In genomic region chr10:4389461-4390112, GRCm38 (mm10) we compare ENCODE assay signal across 8 mouse cellular contexts. TPM values are rescaled to one million over a fixed set of nuclear protein-coding genes. Genes with fewer than 3 reads are reported as not detected.
A peak's percentile ranks its signal among the peaks of the same experiment; 100 is the strongest.
DNase-seq lines count a peak whose midpoint lies in the region; ATAC-seq lines count a peak whose summit lies in the region.

No protein-coding gene starts in this region.

- H3K27ac ChIP-seq in limb, embryonic 15.5 days: no peak overlapping the region

- no peaks in the 10 kb centered on the region for H3K27me3 ChIP-seq in megakaryocyte, embryonic 14.5 days (replicated peaks)
- H3K27me3 ChIP-seq in limb, embryonic 15.5 days: no peaks in the 10 kb centered on the region

- 49% methylated on average over 5 of the region's 5 CpGs for WGBS in limb, embryonic 15.5 days

- peak; percentile 35 for DNase-seq in adrenal gland, postnatal 14 days
- DNase-seq in adrenal gland, postnatal 4 days (ENCODE audit: low spot score in 2 of 2): no peak
- DNase-seq in thymus, postnatal 4 days: no peak
- DNase-seq in left cerebral cortex, adult 8-10 months (ENCODE audit: low spot score in 2 of 2): no peak
- DNase-seq in frontal cortex, adult 2 months (ENCODE audit: extremely low spot score in 1 of 2, low spot score in 1 of 2): no peak

- peak overlapping the region; percentile 67 for H3K4me2 ChIP-seq in limb, embryonic 15.5 days

- no peaks in the 10 kb centered on the region for H3K9me3 ChIP-seq in megakaryocyte, embryonic 14.5 days
- H3K9me3 ChIP-seq in limb, embryonic 15.5 days: no peaks in the 10 kb centered on the region

- no peak for ATAC-seq in megakaryocyte, adult 5-6 weeks (ENCODE audit: poor library complexity, severe bottlenecking)
- no peak for ATAC-seq in limb, embryonic 15.5 days (ENCODE audit: insufficient number of reproducible peaks, low FRiP score, low TSS enrichment, low read depth)

- H3K36me3 ChIP-seq in megakaryocyte, embryonic 14.5 days (replicated peaks; ENCODE audit: low read length): peaks cover 44% of the 10 kb centered on the region
- peaks cover 15% of the 10 kb centered on the region for H3K36me3 ChIP-seq in limb, embryonic 15.5 days

- 0 out of 2 replicates have a peak overlapping the region, but pooled peaks have one; percentile 100 for H3K9ac ChIP-seq in limb, embryonic 15.5 days

- H3K4me1 ChIP-seq in megakaryocyte, embryonic 14.5 days: peaks cover 68% of the 10 kb centered on the region
- peaks cover 35% of the 10 kb centered on the region for H3K4me1 ChIP-seq in limb, embryonic 15.5 days

- peak overlapping the region; percentile 99 for H3K4me3 ChIP-seq in megakaryocyte, embryonic 14.5 days (replicated peaks)
- peak overlapping the region; percentile 96 for H3K4me3 ChIP-seq in limb, embryonic 15.5 days

RNA-seq across cellular contexts. Expression of gene Zbtb2, which starts 1.7 kb away (rescaled TPM):
- 11.7 and 12.3 TPM in 2 replicates for total RNA-seq in adrenal gland, postnatal 14 days (2021)
- 10 to 100 TPM; 11.1 to 13.4 TPM for total RNA-seq in adrenal gland, postnatal 4 days (2021)
- 3.1 and 5.1 TPM in 2 replicates for polyA plus RNA-seq in megakaryocyte, embryonic 14.5 days (2012; ENCODE audit: insufficient read depth, low replicate concordance)
- 12.8 and 14.2 TPM in 2 replicates for total RNA-seq in megakaryocyte, adult 5-6 weeks (2015)
- 10.8 and 12.2 TPM in 2 replicates for total RNA-seq in megakaryocyte, adult 5-6 weeks (2017)
- polyA plus RNA-seq in limb, embryonic 15.5 days (2015; fragmentation: Nextera tagmentation; extraction: Ambion mirVana): 12.5 and 13.4 TPM in 2 replicates
- total RNA-seq in left cerebral cortex, adult 8-10 months (2022): 10 to 100 TPM; 10.3 to 12.4 (median 11.7) TPM
- polyA plus RNA-seq in frontal cortex, adult 2 months (2012; rRNA removed): 8.5 and 8.9 TPM in 2 replicates

RNA-seq across cellular contexts. Expression of gene Rmnd1, which starts 42.6 kb away (rescaled TPM):
- 51.2 and 57.0 TPM in 2 replicates for total RNA-seq in adrenal gland, postnatal 14 days (2021)
- total RNA-seq in adrenal gland, postnatal 4 days (2021): 10 to 100 TPM; 46.8 to 49.4 TPM
- 2.3 TPM in 1 of 2 replicates, not detected in the other for polyA plus RNA-seq in megakaryocyte, embryonic 14.5 days (2012; ENCODE audit: insufficient read depth, low replicate concordance)
- 35.0 and 40.7 TPM in 2 replicates for total RNA-seq in megakaryocyte, adult 5-6 weeks (2015)
- total RNA-seq in megakaryocyte, adult 5-6 weeks (2017): 21.1 and 29.5 TPM in 2 replicates
- polyA plus RNA-seq in limb, embryonic 15.5 days (2015; fragmentation: Nextera tagmentation; extraction: Ambion mirVana): 43.4 and 50.1 TPM in 2 replicates
- total RNA-seq in left cerebral cortex, adult 8-10 months (2022): 10 to 100 TPM; 32.3 to 39.3 (median 38.0) TPM
- 109 and 136 TPM in 2 replicates for polyA plus RNA-seq in frontal cortex, adult 2 months (2012; rRNA removed)

RNA-seq across cellular contexts. Expression of gene Armt1, which starts 42.7 kb away (rescaled TPM):
- 15.7 and 20.1 TPM in 2 replicates for total RNA-seq in adrenal gland, postnatal 14 days (2021)
- total RNA-seq in adrenal gland, postnatal 4 days (2021): 10 to 100 TPM; 20.0 to 21.6 TPM
- polyA plus RNA-seq in megakaryocyte, embryonic 14.5 days (2012; ENCODE audit: insufficient read depth, low replicate concordance): 5.2 TPM in 1 of 2 replicates, not detected in the other
- total RNA-seq in megakaryocyte, adult 5-6 weeks (2015): 20.8 and 26.4 TPM in 2 replicates
- total RNA-seq in megakaryocyte, adult 5-6 weeks (2017): 24.4 and 27.4 TPM in 2 replicates
- polyA plus RNA-seq in limb, embryonic 15.5 days (2015; fragmentation: Nextera tagmentation; extraction: Ambion mirVana): 16.3 and 16.9 TPM in 2 replicates
- 10 to 100 TPM; 21.3 to 24.1 (median 22.7) TPM for total RNA-seq in left cerebral cortex, adult 8-10 months (2022)
- 20.9 and 23.5 TPM in 2 replicates for polyA plus RNA-seq in frontal cortex, adult 2 months (2012; rRNA removed)
